In genomic region chr2:179623643-179624473, GRCm38 (mm10) we compare ENCODE assay signal across 22 mouse cellular contexts.
DNase-seq lines count a peak whose midpoint lies in the region; ATAC-seq and TF ChIP-seq lines count a peak whose summit lies in the region.
"Had no signal": no experiment of that assay in that cellular context is flagged by ENCODE, and none has a peak within 500 bp of the region (broad histone marks: within the 10 kb centered on the region; RNA-seq: fewer than 3 reads in every experiment).

No protein-coding gene starts in this region.

- intact Hi-C loops in heart, postnatal 36 days (cut with DNase I) = no loop called here

- TF ChIP-seq CTCF in forebrain, postnatal 0 days (IDR thresholded peaks at IDR 0.05; ENCODE audit: low read depth) = no peak

- peaks cover 13% of the 10 kb centered on the region for H3K4me1 ChIP-seq in forebrain, embryonic 13.5 days
- peaks cover 3% of the 10 kb centered on the region; the same call in 1 of the 2 replicates for H3K4me1 ChIP-seq in forebrain, embryonic 11.5 days (replicated peaks; ENCODE audit: control insufficient read depth, insufficient read depth, low read length)
- peaks cover 11% of the 10 kb centered on the region for H3K4me1 ChIP-seq in midbrain, embryonic 13.5 days (replicated peaks)
- H3K4me1 ChIP-seq in midbrain, embryonic 14.5 days (ENCODE audit: control insufficient read depth, insufficient read depth, low read length) = no peaks in the 10 kb centered on the region
- H3K4me1 ChIP-seq in forebrain, postnatal 0 days (ENCODE audit: insufficient read depth) = no peaks in the 10 kb centered on the region
- H3K4me1 ChIP-seq in intestine, embryonic 16.5 days (ENCODE audit: control insufficient read depth, insufficient read depth, low read length) = no peaks in the 10 kb centered on the region
- H3K4me1 ChIP-seq: heart, embryonic 12.5 days; liver, embryonic 13.5 days had no signal

- no peak for DNase-seq in forebrain, embryonic 11.5 days (ENCODE audit: low spot score)
- DNase-seq in midbrain, embryonic 14.5 days = no peak
- DNase-seq in forebrain, postnatal 0 days = no peak
- DNase-seq in heart, postnatal 36 days = no peak
- DNase-seq: adrenal gland, postnatal 25 days; cerebellum, adult 9-10 months; gastrocnemius, postnatal 25 days; heart, adult 18-20 months; heart, postnatal 10 days; kidney, adult 11 months; liver, embryonic 13.5 days; lung, adult 2 months; lung, postnatal 14 days had no signal

- H3K4me3 ChIP-seq in forebrain, embryonic 13.5 days = no peak overlapping the region
- no peak overlapping the region for H3K4me3 ChIP-seq in forebrain, embryonic 11.5 days (ENCODE audit: low read depth, low read length)
- H3K4me3 ChIP-seq in midbrain, embryonic 13.5 days (replicated peaks) = no peak overlapping the region
- H3K4me3 ChIP-seq in midbrain, embryonic 14.5 days (replicated peaks; ENCODE audit: low read depth, low read length) = no peak overlapping the region
- no peak overlapping the region for H3K4me3 ChIP-seq in forebrain, postnatal 0 days (ENCODE audit: low read depth, low read length)
- H3K4me3 ChIP-seq in intestine, embryonic 16.5 days (ENCODE audit: low read length) = no peak overlapping the region
- H3K4me3 ChIP-seq: heart, embryonic 12.5 days; left cerebral cortex, adult 2 months; liver, embryonic 13.5 days had no signal

- H3K27me3 ChIP-seq in forebrain, embryonic 13.5 days = no peaks in the 10 kb centered on the region
- H3K27me3 ChIP-seq in forebrain, embryonic 11.5 days (ENCODE audit: control insufficient read depth, insufficient read depth, low read length) = no peaks in the 10 kb centered on the region
- H3K27me3 ChIP-seq in midbrain, embryonic 13.5 days = no peaks in the 10 kb centered on the region
- H3K27me3 ChIP-seq in midbrain, embryonic 14.5 days (ENCODE audit: control insufficient read depth, insufficient read depth, low read length) = no peaks in the 10 kb centered on the region
- H3K27me3 ChIP-seq in forebrain, postnatal 0 days (ENCODE audit: insufficient read depth, low read length) = no peaks in the 10 kb centered on the region
- H3K27me3 ChIP-seq in intestine, embryonic 16.5 days (replicated peaks; ENCODE audit: control insufficient read depth, insufficient read depth, low read length) = no peaks in the 10 kb centered on the region
- H3K27me3 ChIP-seq: heart, embryonic 12.5 days; liver, embryonic 13.5 days had no signal

- 0 out of 2 replicates have a peak overlapping the region, but pooled peaks have one; percentile 15 for H3K27ac ChIP-seq in forebrain, embryonic 13.5 days
- no peak overlapping the region for H3K27ac ChIP-seq in forebrain, embryonic 11.5 days (ENCODE audit: low read depth, low read length)
- 0 out of 2 replicates have a peak overlapping the region, but pooled peaks have one; percentile 3 for H3K27ac ChIP-seq in midbrain, embryonic 13.5 days
- no peak overlapping the region for H3K27ac ChIP-seq in midbrain, embryonic 14.5 days (replicated peaks; ENCODE audit: low read depth, low read length)
- H3K27ac ChIP-seq in forebrain, postnatal 0 days (ENCODE audit: low read depth, low read length) = no peak overlapping the region
- H3K27ac ChIP-seq in intestine, embryonic 16.5 days (ENCODE audit: low read length) = no peak overlapping the region
- H3K27ac ChIP-seq: hindbrain, postnatal 0 days; kidney, postnatal 0 days; left cerebral cortex, adult 2 months; liver, embryonic 13.5 days; stomach, postnatal 0 days had no signal

- no peaks in the 10 kb centered on the region for H3K36me3 ChIP-seq in forebrain, embryonic 13.5 days (ENCODE audit: poor library complexity, severe bottlenecking)
- H3K36me3 ChIP-seq in forebrain, embryonic 11.5 days (ENCODE audit: control insufficient read depth, insufficient read depth, low read length) = no peaks in the 10 kb centered on the region
- no peaks in the 10 kb centered on the region for H3K36me3 ChIP-seq in midbrain, embryonic 13.5 days
- H3K36me3 ChIP-seq in midbrain, embryonic 14.5 days (ENCODE audit: control insufficient read depth, insufficient read depth, low read length) = no peaks in the 10 kb centered on the region
- H3K36me3 ChIP-seq in forebrain, postnatal 0 days (ENCODE audit: insufficient read depth) = no peaks in the 10 kb centered on the region
- H3K36me3 ChIP-seq in intestine, embryonic 16.5 days (ENCODE audit: control insufficient read depth, insufficient read depth, low read length) = no peaks in the 10 kb centered on the region
- H3K36me3 ChIP-seq: heart, embryonic 12.5 days; liver, embryonic 13.5 days had no signal

- no peak overlapping the region for H3K4me2 ChIP-seq in forebrain, embryonic 13.5 days
- no peak overlapping the region for H3K4me2 ChIP-seq in forebrain, embryonic 11.5 days (ENCODE audit: low read depth, low read length, severe bottlenecking)
- no peak overlapping the region for H3K4me2 ChIP-seq in midbrain, embryonic 13.5 days (replicated peaks)
- no peak overlapping the region for H3K4me2 ChIP-seq in midbrain, embryonic 14.5 days (ENCODE audit: low read length)
- no peak overlapping the region for H3K4me2 ChIP-seq in forebrain, postnatal 0 days (ENCODE audit: low read depth)
- H3K4me2 ChIP-seq in intestine, embryonic 16.5 days (ENCODE audit: low read depth, low read length) = no peak overlapping the region
- H3K4me2 ChIP-seq: heart, embryonic 12.5 days; liver, embryonic 13.5 days had no signal

- ATAC-seq in forebrain, embryonic 13.5 days = peak; percentile 59; the same call in 1 of the 2 replicates
- no peak for ATAC-seq in forebrain, embryonic 11.5 days (replicated peaks; ENCODE audit: low FRiP score)
- ATAC-seq in midbrain, embryonic 13.5 days = peak; percentile 71
- no peak for ATAC-seq in midbrain, embryonic 14.5 days (ENCODE audit: low FRiP score, low TSS enrichment)
- ATAC-seq in forebrain, postnatal 0 days = peak; percentile 23; the same call in 1 of the 2 replicates
- no peak for ATAC-seq in intestine, embryonic 16.5 days
- ATAC-seq: CD4-positive, CD25-positive, alpha-beta regulatory T cell, adult 4 months; hindbrain, postnatal 0 days had no signal

- H3K9ac ChIP-seq in forebrain, embryonic 13.5 days = no peak overlapping the region
- H3K9ac ChIP-seq in forebrain, embryonic 11.5 days (ENCODE audit: low read length) = no peak overlapping the region
- H3K9ac ChIP-seq in midbrain, embryonic 13.5 days (replicated peaks) = no peak overlapping the region
- no peak overlapping the region for H3K9ac ChIP-seq in midbrain, embryonic 14.5 days (replicated peaks; ENCODE audit: low read length)
- H3K9ac ChIP-seq in forebrain, postnatal 0 days = no peak overlapping the region
- H3K9ac ChIP-seq in intestine, embryonic 16.5 days (ENCODE audit: low read depth, low read length) = no peak overlapping the region
- H3K9ac ChIP-seq: heart, embryonic 12.5 days; liver, embryonic 13.5 days had no signal

- WGBS in forebrain, embryonic 13.5 days = 61% methylated on average over 17 of the region's 17 CpGs
- 80% methylated on average over 17 of the region's 17 CpGs for WGBS in forebrain, embryonic 11.5 days
- WGBS in midbrain, embryonic 13.5 days = 65% methylated on average over 17 of the region's 17 CpGs
- 67% methylated on average over 17 of the region's 17 CpGs for WGBS in midbrain, embryonic 14.5 days
- 54% methylated on average over 17 of the region's 17 CpGs for WGBS in forebrain, postnatal 0 days
- 63% methylated on average over 17 of the region's 17 CpGs for WGBS in intestine, embryonic 16.5 days

- no peaks in the 10 kb centered on the region for H3K9me3 ChIP-seq in forebrain, embryonic 13.5 days (replicated peaks)
- no peaks in the 10 kb centered on the region for H3K9me3 ChIP-seq in forebrain, embryonic 11.5 days (ENCODE audit: control insufficient read depth, low read length)
- H3K9me3 ChIP-seq in midbrain, embryonic 13.5 days = no peaks in the 10 kb centered on the region
- H3K9me3 ChIP-seq in midbrain, embryonic 14.5 days (ENCODE audit: control insufficient read depth, low read length) = no peaks in the 10 kb centered on the region
- no peaks in the 10 kb centered on the region for H3K9me3 ChIP-seq in forebrain, postnatal 0 days (ENCODE audit: low read length)
- H3K9me3 ChIP-seq in intestine, embryonic 16.5 days (ENCODE audit: control insufficient read depth, low read length) = no peaks in the 10 kb centered on the region
- H3K9me3 ChIP-seq: heart, embryonic 12.5 days; liver, embryonic 13.5 days had no signal

Comparison
In these comparisons a context has a peak if more than half of its experiments do, and no peak if none do; other contexts are left out.
1. ATAC-seq: peak in forebrain, embryonic 13.5 days (single experiment), midbrain, embryonic 13.5 days (single experiment) and forebrain, postnatal 0 days (single experiment); none in forebrain, embryonic 11.5 days (single experiment), midbrain, embryonic 14.5 days (single experiment) and intestine, embryonic 16.5 days (single experiment).
2. H3K27ac ChIP-seq: peak in forebrain, embryonic 13.5 days (single experiment) and midbrain, embryonic 13.5 days (single experiment); none in forebrain, embryonic 11.5 days (single experiment), midbrain, embryonic 14.5 days (single experiment), forebrain, postnatal 0 days (single experiment) and intestine, embryonic 16.5 days (single experiment).